Mouse (Mus musculus): ENCODE measurements around the gene Olfr444. TPM values are rescaled to one million over a fixed set of nuclear protein-coding genes. Genes with fewer than 3 reads are reported as not detected.

Gene Olfr444
- polyA plus RNA-seq (2014; fragmentation: Illumina TruSeq; extraction: RNeasy Lipid Tissue Mini Kit (QIAGEN cat#74804); ENCODE audit: low read depth, low replicate concordance), result not detected

GRCm38 (mm10) chr6:42948767-42949166, at the start of gene Olfr444:
TSS of gene Olfr444 (plus strand) at chr6:42949067.

GRCm38 (mm10) chr6:42908578-42908977, 40.3 kb upstream of the Olfr444 start, which contains the start of gene Olfr447:
TSS of gene Olfr447 (plus strand) at chr6:42908878.

GRCm38 (mm10) chr6:42921077-42921476, 27.8 kb upstream of the Olfr444 start, which contains the start of gene Olfr446:
TSS of gene Olfr446 (plus strand) at chr6:42921377.

Other genes starting within 250 kb of the Olfr444 start
- gene Tcaf1, start 239.0 kb upstream of the Olfr444 start, polyA plus RNA-seq (2014; fragmentation: Illumina TruSeq; extraction: RNeasy Lipid Tissue Mini Kit (QIAGEN cat#74804); ENCODE audit: low read depth, low replicate concordance), result 2.5 TPM
- not detected for gene Olfr453, start 209.7 kb upstream of the Olfr444 start, polyA plus RNA-seq (2014; fragmentation: Illumina TruSeq; extraction: RNeasy Lipid Tissue Mini Kit (QIAGEN cat#74804); ENCODE audit: low read depth, low replicate concordance)
- gene Olfr38, start 192.7 kb upstream of the Olfr444 start, polyA plus RNA-seq (2014; fragmentation: Illumina TruSeq; extraction: RNeasy Lipid Tissue Mini Kit (QIAGEN cat#74804); ENCODE audit: low read depth, low replicate concordance), result not detected
- gene Olfr452, start 164.0 kb upstream of the Olfr444 start, polyA plus RNA-seq (2014; fragmentation: Illumina TruSeq; extraction: RNeasy Lipid Tissue Mini Kit (QIAGEN cat#74804); ENCODE audit: low read depth, low replicate concordance), result not detected
- not detected for gene Olfr450, start 137.1 kb upstream of the Olfr444 start, polyA plus RNA-seq (2014; fragmentation: Illumina TruSeq; extraction: RNeasy Lipid Tissue Mini Kit (QIAGEN cat#74804); ENCODE audit: low read depth, low replicate concordance)
- gene Olfr449, start 114.7 kb upstream of the Olfr444 start, polyA plus RNA-seq (2014; fragmentation: Illumina TruSeq; extraction: RNeasy Lipid Tissue Mini Kit (QIAGEN cat#74804); ENCODE audit: low read depth, low replicate concordance), result not detected
- not detected for gene Olfr448, start 58.6 kb upstream of the Olfr444 start, polyA plus RNA-seq (2014; fragmentation: Illumina TruSeq; extraction: RNeasy Lipid Tissue Mini Kit (QIAGEN cat#74804); ENCODE audit: low read depth, low replicate concordance)
- gene Olfr447, start 40.2 kb upstream of the Olfr444 start, polyA plus RNA-seq (2014; fragmentation: Illumina TruSeq; extraction: RNeasy Lipid Tissue Mini Kit (QIAGEN cat#74804); ENCODE audit: low read depth, low replicate concordance), result not detected
- not detected for gene Olfr446, start 27.7 kb upstream of the Olfr444 start, polyA plus RNA-seq (2014; fragmentation: Illumina TruSeq; extraction: RNeasy Lipid Tissue Mini Kit (QIAGEN cat#74804); ENCODE audit: low read depth, low replicate concordance)
- gene Olfr441, start 157.3 kb downstream of the Olfr444 start, polyA plus RNA-seq (2014; fragmentation: Illumina TruSeq; extraction: RNeasy Lipid Tissue Mini Kit (QIAGEN cat#74804); ENCODE audit: low read depth, low replicate concordance), result not detected
- 0.20 TPM for gene Olfr237-ps1, start 197.5 kb downstream of the Olfr444 start, polyA plus RNA-seq (2014; fragmentation: Illumina TruSeq; extraction: RNeasy Lipid Tissue Mini Kit (QIAGEN cat#74804); ENCODE audit: low read depth, low replicate concordance)
- not detected for gene Olfr437, start 214.2 kb downstream of the Olfr444 start, polyA plus RNA-seq (2014; fragmentation: Illumina TruSeq; extraction: RNeasy Lipid Tissue Mini Kit (QIAGEN cat#74804); ENCODE audit: low read depth, low replicate concordance)
- 0.14 TPM for gene Olfr13, start 223.1 kb downstream of the Olfr444 start, polyA plus RNA-seq (2014; fragmentation: Illumina TruSeq; extraction: RNeasy Lipid Tissue Mini Kit (QIAGEN cat#74804); ENCODE audit: low read depth, low replicate concordance)
- not detected for gene Olfr435, start 248.1 kb downstream of the Olfr444 start, polyA plus RNA-seq (2014; fragmentation: Illumina TruSeq; extraction: RNeasy Lipid Tissue Mini Kit (QIAGEN cat#74804); ENCODE audit: low read depth, low replicate concordance)

All from testis, adult 10 weeks (tissue).